Mouse (Mus musculus): ENCODE measurements around the gene Cd300ld4. TPM values are rescaled to one million over a fixed set of nuclear protein-coding genes. Genes with fewer than 3 reads are reported as not detected.
"Not testable (repeated sequence)": the region's sequence is repeated elsewhere in the genome, so short reads cannot be mapped to it uniquely, and the experiment has no call there.

Cd300ld4 gene
- total RNA-seq (2021), result not detected

GRCm38 (mm10) chr11:115026912-115027311, at the start of gene Cd300ld4:
Gene Cd300ld4 (minus strand): TSS chr11:115027012.
- DNase-seq (ENCODE audit: low spot score in 2 of 2); intact Hi-C loops (cut with DNase I): not testable (repeated sequence)

GRCm38 (mm10) chr11:115075859-115076258, 49.0 kb upstream of the Cd300ld4 start:
- intact Hi-C loops (cut with DNase I), result no loop called here

DNA sequence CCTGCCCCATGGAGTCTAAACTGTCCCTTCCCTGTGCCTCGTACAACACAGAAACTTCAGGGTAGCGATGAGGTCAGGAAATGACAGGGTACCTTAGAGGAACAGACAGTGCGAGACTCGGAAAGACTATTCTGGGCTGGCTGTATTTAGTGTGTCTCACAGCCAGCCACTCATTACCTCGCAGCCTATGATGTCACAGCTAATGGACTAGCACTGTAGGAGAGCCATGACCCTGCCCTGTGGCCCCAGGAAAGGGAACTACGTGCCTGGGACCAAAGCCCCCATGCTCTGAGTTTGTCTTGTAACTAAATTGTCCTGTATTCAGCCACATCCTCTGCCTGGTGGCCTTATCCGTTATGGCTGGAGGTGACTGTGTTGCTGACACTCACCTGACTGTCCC, 48.6 kb upstream of the Cd300ld4 start:
- no peak for DNase-seq (ENCODE audit: low spot score in 2 of 2)
- intact Hi-C loops (cut with DNase I), result no loop called here

More at GRCm38 (mm10) chr11:115075859-115076258, 49.0 kb upstream of the Cd300ld4 start:
- DNase-seq (ENCODE audit: low spot score in 2 of 2), result no peak

DNA sequence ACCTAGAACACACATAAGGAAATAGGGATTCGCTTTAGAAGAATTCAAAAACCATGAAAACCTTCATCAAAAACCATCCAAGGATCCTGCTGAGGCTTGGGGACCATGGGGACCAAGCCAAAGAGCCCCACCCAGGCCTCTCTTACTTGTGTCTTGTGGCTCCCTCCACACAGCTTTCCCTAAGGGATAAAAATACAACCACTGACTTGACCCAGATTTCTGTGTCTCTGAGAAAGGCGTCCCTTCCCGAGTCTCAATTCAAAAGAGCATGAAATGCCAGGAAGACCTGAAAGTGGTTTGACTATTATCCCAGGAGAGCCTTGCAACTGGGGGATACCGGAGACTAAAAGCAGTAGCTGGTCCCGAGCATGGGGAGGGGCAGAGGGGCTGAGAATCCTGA, 46.2 kb upstream of the Cd300ld4 start:
- DNase-seq (ENCODE audit: low spot score in 2 of 2), result no peak
- intact Hi-C loops (cut with DNase I), result no loop called here

- intact Hi-C loops (cut with DNase I), result no loop called here
- DNase-seq (ENCODE audit: low spot score in 2 of 2), result no peak
Observed at GRCm38 (mm10) chr11:115071631-115072294, 45.0 kb upstream of the Cd300ld4 start.

GRCm38 (mm10) chr11:115071015-115071551, 44.3 kb upstream of the Cd300ld4 start:
- no peak for DNase-seq (ENCODE audit: low spot score in 2 of 2)
- intact Hi-C loops (cut with DNase I), result no loop called here

DNA sequence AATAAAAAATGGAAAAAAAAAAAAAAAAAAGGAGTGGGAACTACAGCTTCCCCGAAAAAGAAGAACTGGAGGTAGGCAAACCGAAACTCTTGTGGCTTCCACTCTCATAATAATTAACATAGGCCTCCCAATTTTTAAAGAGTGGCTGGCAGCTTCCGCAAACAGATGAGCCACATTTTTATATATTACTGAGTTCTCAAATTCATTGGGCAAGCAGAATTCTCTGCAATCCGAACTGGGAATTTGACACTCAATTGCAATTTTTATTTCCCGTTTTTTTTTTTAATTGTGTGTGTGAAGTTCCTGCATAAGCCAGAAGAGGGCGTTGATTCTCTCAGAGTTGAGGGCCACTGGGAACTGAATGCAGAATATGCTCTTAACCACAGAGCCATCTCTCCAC, 40.0 kb upstream of the Cd300ld4 start:
- intact Hi-C loops (cut with DNase I), result no loop called here

GRCm38 (mm10) chr11:115062077-115062476, 35.3 kb upstream of the Cd300ld4 start, which contains the start of gene Cd300e:
Gene Cd300e (minus strand): TSS chr11:115062177.
- no peak for DNase-seq (ENCODE audit: low spot score in 2 of 2)
- intact Hi-C loops (cut with DNase I), result no loop called here

More for the DNA sequence above, 40.0 kb upstream of the Cd300ld4 start:
- DNase-seq (ENCODE audit: low spot score in 2 of 2), result no peak

DNA sequence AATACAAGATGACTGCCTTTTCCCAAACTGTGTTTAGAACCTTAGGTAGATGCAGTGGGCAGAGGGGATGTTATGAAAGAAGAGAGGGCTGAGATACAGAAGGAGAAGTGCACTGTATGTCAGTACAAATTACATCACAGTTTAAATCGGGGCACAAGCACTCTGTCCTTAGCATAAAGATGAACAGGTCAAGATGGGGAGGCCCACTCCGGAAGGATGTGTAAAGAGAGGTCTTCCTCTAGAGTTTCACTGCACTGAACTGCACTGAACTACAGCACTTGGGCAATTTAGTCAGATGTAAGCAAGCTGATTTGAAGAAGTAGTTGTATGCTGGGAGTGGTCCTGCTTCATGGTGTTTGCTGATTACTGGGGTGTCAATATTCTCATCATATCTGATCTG, 33.0 kb upstream of the Cd300ld4 start:
- DNase-seq (ENCODE audit: low spot score in 2 of 2), result no peak
- intact Hi-C loops (cut with DNase I), result no loop called here

- intact Hi-C loops (cut with DNase I), result no loop called here
Observed at GRCm38 (mm10) chr11:115058701-115059100, 31.9 kb upstream of the Cd300ld4 start.

GRCm38 (mm10) chr11:115054537-115054936, 27.7 kb upstream of the Cd300ld4 start:
- DNase-seq (ENCODE audit: low spot score in 2 of 2), result no peak
- intact Hi-C loops (cut with DNase I), result no loop called here

More at GRCm38 (mm10) chr11:115058701-115059100, 31.9 kb upstream of the Cd300ld4 start:
- no peak for DNase-seq (ENCODE audit: low spot score in 2 of 2)

DNA sequence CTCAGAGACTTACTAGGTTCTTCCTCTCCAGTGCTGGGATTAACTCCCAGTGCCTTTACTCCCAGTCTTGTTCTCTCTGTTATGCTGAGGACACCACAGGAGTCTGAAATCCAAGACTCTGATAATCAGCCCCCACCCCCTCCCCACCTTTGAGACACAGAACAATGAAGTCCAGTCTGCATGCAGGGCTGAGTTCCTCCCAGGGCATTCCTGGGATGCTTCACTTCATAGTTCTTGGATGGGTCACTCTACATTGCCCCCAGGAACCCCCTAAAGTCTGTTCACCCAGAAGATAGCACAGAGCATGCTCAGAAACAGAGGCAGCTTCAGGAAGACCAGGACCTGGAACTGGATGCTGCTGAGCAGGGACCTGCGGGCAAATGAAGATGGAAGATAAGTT, 26.2 kb upstream of the Cd300ld4 start:
- no peak for DNase-seq (ENCODE audit: low spot score in 2 of 2)
- intact Hi-C loops (cut with DNase I), result no loop called here

- DNase-seq (ENCODE audit: low spot score in 2 of 2), result no peak
- intact Hi-C loops (cut with DNase I), result no loop called here
Observed at GRCm38 (mm10) chr11:115052206-115052605, 25.4 kb upstream of the Cd300ld4 start.

DNA sequence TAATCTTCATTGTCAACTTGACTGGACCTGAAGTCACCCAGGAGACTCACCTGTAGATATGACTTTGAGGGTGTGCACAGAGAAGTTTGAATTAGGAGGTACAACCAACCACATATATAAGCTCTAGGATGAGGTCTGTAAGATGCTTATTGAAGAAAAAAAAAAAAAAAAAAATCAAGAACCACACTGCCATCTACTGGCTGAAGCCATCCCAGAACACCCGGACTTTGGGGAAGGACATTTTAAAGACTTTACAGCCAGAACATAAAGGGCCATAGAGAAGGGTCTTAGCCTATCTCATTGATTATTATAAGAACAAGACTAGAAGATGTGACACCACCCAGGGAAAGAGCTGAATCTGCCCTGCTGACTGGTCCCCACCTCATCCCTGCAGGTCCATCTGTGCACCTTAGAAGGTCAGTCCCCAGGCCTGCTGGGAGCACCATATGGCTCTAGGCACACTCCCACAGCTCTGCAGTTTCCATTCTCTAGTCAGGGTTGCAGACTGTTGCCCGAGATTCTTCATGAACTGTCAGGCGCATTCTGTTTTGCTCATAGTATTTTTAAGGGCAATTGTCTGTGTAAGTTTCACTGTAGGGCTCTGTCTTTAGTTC, 22.6 kb upstream of the Cd300ld4 start:
- intact Hi-C loops (cut with DNase I), result no loop called here
- no peak for DNase-seq (ENCODE audit: low spot score in 2 of 2)

DNA sequence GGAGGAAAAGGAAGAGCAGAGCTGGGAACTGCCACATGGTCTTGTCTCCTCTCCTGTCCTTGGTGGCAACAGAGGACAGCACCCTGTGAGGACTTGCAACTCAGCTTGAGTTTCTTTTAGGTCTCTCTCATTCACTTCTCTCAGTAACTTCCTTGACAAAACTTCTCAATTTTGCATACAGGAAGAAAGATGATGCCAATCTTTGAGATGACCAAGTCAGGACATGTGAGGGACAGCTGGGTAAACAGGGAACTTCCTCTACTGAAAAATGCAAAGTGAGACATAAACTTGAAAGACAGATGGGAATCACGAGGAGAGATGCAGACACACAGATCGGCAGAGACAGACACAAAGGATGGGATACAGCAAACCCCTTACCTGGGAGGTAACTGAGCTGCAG, 21.4 kb upstream of the Cd300ld4 start, which contains the start of gene Cd300ld3:
TSS of gene Cd300ld3 (minus strand) at position 151 of the 400 bp plus-strand sequence.
- no peak for DNase-seq (ENCODE audit: low spot score in 2 of 2)
- intact Hi-C loops (cut with DNase I), result no loop called here

GRCm38 (mm10) chr11:115037669-115038068, 10.9 kb upstream of the Cd300ld4 start, which contains the start of gene Cd300ld5:
Gene Cd300ld5 (minus strand): TSS chr11:115037769.
- DNase-seq (ENCODE audit: low spot score in 2 of 2); intact Hi-C loops (cut with DNase I): not testable (repeated sequence)

DNA sequence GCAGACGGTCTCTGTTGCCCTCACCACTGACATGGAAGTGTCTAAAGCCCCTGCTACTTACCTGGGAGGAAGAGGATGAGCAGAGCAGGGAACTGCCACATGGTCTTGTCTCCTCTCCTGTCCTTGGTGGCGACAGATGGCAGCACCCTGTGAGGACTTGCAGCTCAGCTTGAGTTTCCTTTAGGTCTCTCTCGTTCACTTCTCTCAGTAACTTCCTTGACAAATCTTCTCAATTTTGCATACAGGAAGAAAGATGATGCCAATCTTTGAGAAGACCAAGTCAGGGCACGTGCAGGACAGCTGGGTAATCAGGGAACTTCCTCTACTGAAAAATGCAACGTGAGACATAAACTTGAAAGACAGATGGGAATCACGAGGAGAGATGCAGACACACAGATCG, 10.7 kb downstream of the Cd300ld4 start, which contains the start of gene Cd300ld2:
TSS of gene Cd300ld2 (minus strand) at position 101 of the 400 bp plus-strand sequence.
- DNase-seq (ENCODE audit: low spot score in 2 of 2); intact Hi-C loops (cut with DNase I): not testable (repeated sequence)

- intact Hi-C loops (cut with DNase I), result no loop called here
- DNase-seq (ENCODE audit: low spot score in 2 of 2), result no peak
Observed at GRCm38 (mm10) chr11:115004070-115004469, 22.7 kb downstream of the Cd300ld4 start.

DNA sequence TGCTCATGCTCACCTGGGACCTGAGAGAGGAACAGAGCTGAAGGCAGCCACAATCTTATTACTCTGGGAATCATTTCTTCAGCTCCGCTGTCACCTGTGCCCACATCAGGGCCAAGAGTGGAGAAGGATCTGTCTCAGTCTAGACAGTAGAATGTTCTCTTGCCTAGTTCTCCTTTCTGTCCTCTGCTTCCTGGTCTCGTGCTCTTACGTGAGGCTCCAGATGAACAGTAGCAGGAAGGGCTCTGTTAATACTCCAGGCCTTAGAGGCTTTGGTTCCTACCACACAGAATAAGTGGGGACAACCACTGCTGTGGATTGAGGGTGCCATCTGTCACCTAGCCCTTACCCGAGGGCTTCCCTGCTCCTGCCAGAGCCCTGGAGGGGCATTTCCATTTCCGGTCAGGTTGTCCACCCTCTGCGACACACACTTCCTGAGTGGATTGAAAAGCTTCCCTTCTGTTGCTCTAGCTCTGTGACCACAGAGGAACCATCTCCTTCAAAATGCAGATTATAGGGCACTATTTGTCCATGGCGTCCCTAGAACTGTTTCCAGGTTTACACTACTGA, 25.3 kb downstream of the Cd300ld4 start, which contains the start of gene Cd300c2:
TSS of gene Cd300c2 (minus strand) at position 407 of the 567 bp plus-strand sequence.
- intact Hi-C loops (cut with DNase I), result no loop called here

DNA sequence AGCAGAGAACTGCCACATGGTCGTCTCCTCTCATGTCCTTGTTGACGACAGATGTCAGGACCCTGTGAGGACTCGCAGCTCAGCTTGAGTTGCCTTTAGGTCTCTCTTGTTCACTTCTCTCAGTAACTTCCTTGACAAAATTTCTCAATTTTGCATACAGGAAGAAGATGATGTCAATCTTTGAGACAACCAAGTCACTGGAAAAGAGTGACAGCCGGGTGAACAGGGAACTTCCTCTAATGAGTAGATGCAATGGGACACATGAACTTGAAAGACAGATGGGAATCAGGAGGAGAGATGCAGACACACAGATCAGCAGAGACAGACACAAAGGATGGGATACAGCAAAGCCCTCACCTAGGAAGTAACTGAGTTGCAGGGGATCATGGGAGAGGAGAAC, 37.0 kb downstream of the Cd300ld4 start, which contains the start of gene Cd300ld:
TSS of gene Cd300ld (minus strand) at position 130 of the 400 bp plus-strand sequence.
- intact Hi-C loops (cut with DNase I), result loop anchor here (5.0 kb wide), 1 partner anchor 138 kb away; no protein-coding TSS in a partner anchor
- no peak for DNase-seq (ENCODE audit: low spot score in 2 of 2)

More for the DNA sequence above, 25.3 kb downstream of the Cd300ld4 start, which contains the start of gene Cd300c2:
- no peak for DNase-seq (ENCODE audit: low spot score in 2 of 2)

Measured in left cerebral cortex, postnatal 36 days (tissue).